Mouse (Mus musculus) hindbrain, embryonic 11.5 days (tissue): ENCODE measurements around the gene Gm19935. TPM values are rescaled to one million over a fixed set of nuclear protein-coding genes. Genes with fewer than 3 reads are reported as not detected.

ENCODE experiments used
- ATAC-seq: fragments of 200-750 bp; cut with Nextera tagmentation; 2 replicates; pipeline ENCODE4 v1.8.0; 2017; ENCODE audit warnings: mild to moderate bottlenecking, moderate TSS enrichment, moderate library complexity; ENCODE audit not compliant: low FRiP score
- DNase-seq: peaks from one replicate; pipeline ENCODE4 v3.0.0-alpha.2; 2015; ENCODE audit warnings: low spot score
- H3K27ac ChIP-seq: fragments of 300-500 bp; sonication (generic); 2 replicates; pipeline ENCODE4 v1.5.1; 2014; ENCODE audit warnings: mild to moderate bottlenecking, low read depth, low read length
- H3K27me3 ChIP-seq: fragments of 300-500 bp; sonication (generic); 2 replicates; pipeline ENCODE4 v1.6.1; 2014; ENCODE audit warnings: mild to moderate bottlenecking, low read length, moderate library complexity, mixed read lengths; ENCODE audit not compliant: control insufficient read depth, insufficient read depth
- H3K36me3 ChIP-seq: fragments of 300-500 bp; sonication (generic); 2 replicates; pipeline ENCODE4 v1.6.1; 2014; ENCODE audit warnings: mild to moderate bottlenecking, low read length, moderate library complexity, mixed read lengths; ENCODE audit not compliant: control insufficient read depth, insufficient read depth
- H3K4me1 ChIP-seq: fragments of 300-500 bp; sonication (generic); replicated peaks from 2 replicates; pipeline ENCODE4 v1.6.1; 2014; ENCODE audit warnings: low read length, mixed read lengths; ENCODE audit not compliant: control insufficient read depth, insufficient read depth
- H3K4me2 ChIP-seq: fragments of 300-500 bp; sonication (generic); replicated peaks from 2 replicates; pipeline ENCODE4 v1.6.1; 2014; ENCODE audit warnings: mild to moderate bottlenecking, low read depth, low read length
- H3K4me3 ChIP-seq: fragments of 300-500 bp; sonication (generic); 2 replicates; pipeline ENCODE4 v1.5.1; 2014; ENCODE audit warnings: low read depth, low read length
- H3K9ac ChIP-seq: fragments of 300-500 bp; sonication (generic); 2 replicates; pipeline ENCODE4 v1.6.1; 2014; ENCODE audit warnings: low read depth, low read length
- H3K9me3 ChIP-seq: fragments of 300-500 bp; sonication (generic); 2 replicates; pipeline ENCODE4 v1.6.1; 2016; ENCODE audit warnings: low read length; ENCODE audit not compliant: control insufficient read depth
- WGBS: fragments of 180-500 bp; shearing (Covaris S2); extraction: QIAGEN DNeasy Blood & Tissue Kit; methylation state at CpG from one replicate; pipeline ENCODE4 v1.1.7; 2014; 5-methylcytosine and 5-hydroxymethylcytosine counted together
- polyA plus RNA-seq: library from polyadenylated mRNA; unstranded; fragments of >200 nt; fragmentation: Nextera tagmentation; extraction: Ambion mirVana; gene quantifications from 2 replicates; pipeline ENCODE4 v1.2.1, GENCODE M21; 2014

The Gm19935 gene
- polyA plus RNA-seq, 1 experiment from 2014 or later, result 0.59 TPM

GRCm38 (mm10) chr8:90791616-90792015 lies 25.6 kb downstream of the Gm19935 start:
- no peak overlapping the region for H3K4me3 ChIP-seq
- H3K4me1 ChIP-seq, result no peaks in the 10 kb centered on the region
- H3K4me2 ChIP-seq, result no peak overlapping the region
- H3K27me3 ChIP-seq, result no peaks in the 10 kb centered on the region
- DNase-seq, result no peak
- H3K36me3 ChIP-seq, result no peaks in the 10 kb centered on the region
- H3K27ac ChIP-seq, result no peak overlapping the region
- 90% methylated on average over 1 of the region's 1 CpGs for WGBS
- no peak overlapping the region for H3K9ac ChIP-seq
- ATAC-seq, result no peak
- no peaks in the 10 kb centered on the region for H3K9me3 ChIP-seq

GRCm38 (mm10) chr8:90769791-90770190 lies 47.4 kb downstream of the Gm19935 start:
- Histone ChIP-seq H3K4me2 (no peak overlapping the region), H3K9ac (no peak overlapping the region), H3K27me3 (no peaks in the 10 kb centered on the region), H3K4me1 (no peaks in the 10 kb centered on the region), H3K4me3 (no peak overlapping the region), H3K36me3 (no peaks in the 10 kb centered on the region), H3K27ac (no peak overlapping the region), H3K9me3 (no peaks in the 10 kb centered on the region)
- 86% methylated on average over 5 of the region's 5 CpGs for WGBS
- ATAC-seq, result no peak
- DNase-seq, result no peak

Other genes starting within 250 kb of the Gm19935 start
- 51.2 and 72.5 TPM in 2 replicates for gene Chd9, start 11.0 kb upstream of the Gm19935 start, polyA plus RNA-seq